Mouse (Mus musculus): ENCODE measurements around the gene Flywch2. TPM values are rescaled to one million over a fixed set of nuclear protein-coding genes. Genes with fewer than 3 reads are reported as not detected.

Gene Flywch2
- 2.8 TPM for polyA plus RNA-seq (2017; shearing (Covaris generic))

GRCm38 (mm10) chr17:23785561-23786471 lies at the start of gene Flywch2:
Gene Flywch2, minus strand, starts transcription at chr17:23786081.

GRCm38 (mm10) chr17:23829064-23829619 lies 43.3 kb upstream of the Flywch2 start, which contains the start of gene Elob:
Gene Elob, minus strand, starts transcription at chr17:23829136.

GRCm38 (mm10) chr17:23790269-23791078 lies 4.6 kb upstream of the Flywch2 start, which contains the start of gene Srrm2:
Gene Srrm2, plus strand, starts transcription at chr17:23790532.

DNA sequence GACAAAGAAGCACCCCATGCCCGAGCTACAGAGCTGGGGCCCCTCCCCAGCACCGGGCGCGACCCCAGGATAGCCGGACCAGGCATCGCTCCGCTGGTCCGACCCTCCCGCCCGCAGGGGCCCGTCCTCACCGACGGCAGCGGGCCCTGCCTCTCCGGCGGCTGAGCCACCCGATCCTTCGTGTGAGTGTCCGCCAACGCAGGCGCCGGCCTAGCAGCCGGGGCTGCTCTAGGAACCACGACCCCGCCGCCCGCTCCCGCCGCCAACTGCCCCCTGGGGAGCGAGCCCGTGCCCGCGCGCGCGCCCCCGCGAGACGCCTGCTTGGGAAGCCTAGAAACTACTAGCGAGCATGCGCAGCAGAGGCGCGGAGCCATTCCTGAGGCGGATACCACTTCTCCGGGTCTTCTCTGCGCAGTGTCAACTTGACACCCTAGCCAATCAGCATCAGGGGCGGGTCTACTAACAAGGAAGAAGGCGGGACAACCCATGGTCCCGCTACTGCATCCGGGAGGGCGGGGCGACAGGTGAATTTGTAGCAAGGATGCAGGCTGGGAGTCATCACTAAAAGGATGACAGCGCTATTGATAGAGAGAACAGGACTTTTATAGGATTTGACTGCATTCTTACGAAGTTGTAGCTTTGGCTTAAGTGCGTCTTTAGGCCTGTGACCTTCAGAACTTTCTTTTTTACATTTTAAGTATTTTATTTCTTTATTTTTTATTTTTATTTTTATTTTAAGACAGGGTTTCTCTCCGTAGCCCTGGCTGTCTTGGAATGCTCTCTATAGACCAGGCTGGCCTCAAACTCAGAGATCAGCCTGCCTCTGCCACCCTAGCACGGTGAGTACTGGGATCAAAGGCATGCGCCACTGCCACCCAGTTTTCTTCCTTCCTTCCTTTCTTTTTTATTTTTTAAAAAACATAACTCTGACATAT lies 14.3 kb downstream of the Flywch2 start, which contains the start of gene Flywch1:
TSS of gene Flywch1 (minus strand) at position 319 of the 935 bp plus-strand sequence.

DNA sequence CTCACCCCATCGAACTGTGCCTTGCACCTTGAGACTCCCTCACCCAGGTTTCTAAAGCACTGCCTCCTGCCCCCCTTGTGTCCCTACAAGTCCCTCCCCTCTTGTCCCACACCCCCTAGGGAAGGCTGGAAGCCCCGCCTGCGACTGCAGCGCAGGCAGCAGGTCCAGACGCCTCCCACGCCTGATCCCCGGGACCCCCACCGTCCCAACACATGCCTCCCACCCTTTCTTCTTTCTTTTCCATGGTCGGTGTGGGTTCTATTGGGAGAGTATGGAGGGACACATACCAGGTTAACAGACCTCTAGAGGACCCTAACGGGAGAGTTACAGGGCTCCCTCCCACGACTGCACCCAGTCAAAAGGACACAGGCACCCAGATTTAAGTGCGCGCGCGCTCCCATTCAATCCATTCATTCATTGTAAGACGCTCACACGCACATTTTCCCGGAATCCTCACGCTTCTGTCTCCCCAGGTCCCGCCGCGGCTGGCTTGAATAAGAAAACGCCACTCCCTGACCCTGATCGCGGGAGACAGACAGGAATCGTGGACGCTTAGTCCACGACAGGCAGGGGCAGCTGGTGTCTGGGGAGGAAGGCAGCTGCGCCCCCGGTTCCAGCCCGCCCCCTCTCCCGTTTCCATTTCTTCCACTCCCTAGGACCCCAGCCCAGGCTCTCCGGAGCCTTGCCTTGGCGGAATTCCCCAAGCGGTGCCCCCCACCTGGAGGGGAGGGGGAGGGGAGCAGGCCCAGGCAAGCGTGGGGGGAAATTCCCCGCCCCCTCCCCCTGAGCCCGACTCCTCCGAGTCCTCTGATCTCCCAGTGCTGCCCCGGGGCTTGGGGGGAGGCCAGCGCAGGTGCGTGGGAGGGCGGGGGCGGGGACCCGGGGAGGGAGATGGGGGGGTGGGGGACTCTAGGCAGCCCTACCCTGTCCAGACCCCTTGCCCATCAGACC lies 40.3 kb downstream of the Flywch2 start, which contains the start of gene Kremen2:
TSS of gene Kremen2 (minus strand) at position 533 of the 951 bp plus-strand sequence.

GRCm38 (mm10) chr17:23740598-23741021 lies 45.3 kb downstream of the Flywch2 start, which contains the start of gene Paqr4:
Gene Paqr4, minus strand, starts transcription at chr17:23740867.

Other genes with a start within 250 kb of the Flywch2 start
- gene Zfp213, start 221.8 kb downstream of the Flywch2 start, polyA plus RNA-seq (2017; shearing (Covaris generic)), result 21.2 TPM
- gene Zfp13, start 186.6 kb downstream of the Flywch2 start, polyA plus RNA-seq (2017; shearing (Covaris generic)), result not detected
- gene Zscan10, start 185.2 kb downstream of the Flywch2 start, polyA plus RNA-seq (2017; shearing (Covaris generic)), result 1.6 TPM
- not detected for gene Mmp25, start 140.8 kb downstream of the Flywch2 start, polyA plus RNA-seq (2017; shearing (Covaris generic))
- not detected for gene Bicdl2, start 125.6 kb downstream of the Flywch2 start, polyA plus RNA-seq (2017; shearing (Covaris generic))
- gene Hcfc1r1, start 112.5 kb downstream of the Flywch2 start, polyA plus RNA-seq (2017; shearing (Covaris generic)), result 49.6 TPM
- 29.4 TPM for gene Thoc6, start 112.2 kb downstream of the Flywch2 start, polyA plus RNA-seq (2017; shearing (Covaris generic))
- 9.0 TPM for gene Tnfrsf12a, start 108.6 kb downstream of the Flywch2 start, polyA plus RNA-seq (2017; shearing (Covaris generic))
- gene Cldn6, start 106.8 kb downstream of the Flywch2 start, polyA plus RNA-seq (2017; shearing (Covaris generic)), result not detected
- gene Cldn9, start 102.1 kb downstream of the Flywch2 start, polyA plus RNA-seq (2017; shearing (Covaris generic)), result not detected
- not detected for gene 1520401A03Rik, start 63.3 kb downstream of the Flywch2 start, polyA plus RNA-seq (2017; shearing (Covaris generic))
- 43.8 TPM for gene Pkmyt1, start 59.7 kb downstream of the Flywch2 start, polyA plus RNA-seq (2017; shearing (Covaris generic))
- gene Paqr4, start 45.2 kb downstream of the Flywch2 start, polyA plus RNA-seq (2017; shearing (Covaris generic)), result 5.3 TPM
- gene Kremen2, start 40.2 kb downstream of the Flywch2 start, polyA plus RNA-seq (2017; shearing (Covaris generic)), result 3.4 TPM
- gene Flywch1, start 14.5 kb downstream of the Flywch2 start, polyA plus RNA-seq (2017; shearing (Covaris generic)), result 45.2 TPM
- 999 TPM for gene Srrm2, start 4.5 kb upstream of the Flywch2 start, polyA plus RNA-seq (2017; shearing (Covaris generic))
- 592 TPM for gene Elob, start 43.1 kb upstream of the Flywch2 start, polyA plus RNA-seq (2017; shearing (Covaris generic))
- 0.18 TPM for gene Prss33, start 50.0 kb upstream of the Flywch2 start, polyA plus RNA-seq (2017; shearing (Covaris generic))
- gene Prss32, start 57.8 kb upstream of the Flywch2 start, polyA plus RNA-seq (2017; shearing (Covaris generic)), result not detected
- 2.8 TPM for gene Prss41, start 58.1 kb upstream of the Flywch2 start, polyA plus RNA-seq (2017; shearing (Covaris generic))
- gene Prss21, start 82.0 kb upstream of the Flywch2 start, polyA plus RNA-seq (2017; shearing (Covaris generic)), result not detected
- not detected for gene Dcpp1, start 94.8 kb upstream of the Flywch2 start, polyA plus RNA-seq (2017; shearing (Covaris generic))
- gene Dcpp2, start 94.8 kb upstream of the Flywch2 start, polyA plus RNA-seq (2017; shearing (Covaris generic)), result not detected
- not detected for gene Dcpp3, start 131.4 kb upstream of the Flywch2 start, polyA plus RNA-seq (2017; shearing (Covaris generic))
- gene Sbp, start 155.6 kb upstream of the Flywch2 start, polyA plus RNA-seq (2017; shearing (Covaris generic)), result not detected
- gene Sbpl, start 169.2 kb upstream of the Flywch2 start, polyA plus RNA-seq (2017; shearing (Covaris generic)), result not detected
- not detected for gene Prss30, start 194.5 kb upstream of the Flywch2 start, polyA plus RNA-seq (2017; shearing (Covaris generic))
- not detected for gene Prss22, start 212.0 kb upstream of the Flywch2 start, polyA plus RNA-seq (2017; shearing (Covaris generic))

All from CD4-positive, CD25-positive, alpha-beta regulatory T cell (primary cell).